Mouse (Mus musculus) MEL (cell line): ENCODE results near the gene Clec1a. TPM values are rescaled to one million over a fixed set of nuclear protein-coding genes. Genes with fewer than 3 reads are reported as not detected.

Experiments used
- DNase-seq: peaks from one replicate; pipeline ENCODE4 v3.0.0; 2011; ENCODE audit warnings: low read depth, low spot score
- H3K27ac ChIP-seq: 2 replicates; pipeline ENCODE4 v1.5.1; 2012; ENCODE audit warnings: low read depth, mild to moderate bottlenecking, control low read depth, low read length, moderate library complexity; ENCODE audit not compliant: control insufficient read depth
- H3K27me3 ChIP-seq, 2 experiments: fragments of 150-350 bp in 1 of 2; sonication (generic) in 1 of 2; 2 replicates each; pipeline ENCODE4 v1.6.1; 2012; ENCODE audit warnings: low read length in 2 of 2, mild to moderate bottlenecking in 2 of 2, improper control_type of control experiment in 1 of 2, moderate library complexity in 1 of 2; ENCODE audit not compliant: insufficient read depth in 2 of 2, control insufficient read depth in 1 of 2
- H3K36me3 ChIP-seq, 2 experiments: 2 replicates each; pipeline ENCODE4 v1.6.1; 2012 to 2014; ENCODE audit warnings: low read length in 2 of 2, improper control_type of control experiment in 1 of 2, inconsistent platforms in 1 of 2, mild to moderate bottlenecking in 1 of 2; ENCODE audit not compliant: insufficient read depth in 2 of 2, control insufficient read depth in 1 of 2
- H3K4me1 ChIP-seq, 2 experiments: fragments of 150-350 bp in 1 of 2; sonication (generic) in 1 of 2; 2 replicates each; pipeline ENCODE4 v1.6.1; 2012; ENCODE audit warnings: low read length in 2 of 2, improper control_type of control experiment in 1 of 2, mild to moderate bottlenecking in 1 of 2; ENCODE audit not compliant: insufficient read depth in 2 of 2, control insufficient read depth in 1 of 2
- H3K4me3 ChIP-seq, 2 experiments: fragments of 150-350 bp in 1 of 2; sonication (generic) in 1 of 2; 2 replicates each; pipeline ENCODE4 v1.5.1; 2012; ENCODE audit warnings: low read depth in 2 of 2, low read length in 2 of 2, mild to moderate bottlenecking in 2 of 2, moderate library complexity in 2 of 2, control low read depth in 1 of 2, improper control_type of control experiment in 1 of 2; ENCODE audit not compliant: control insufficient read depth in 1 of 2, insufficient read depth in 1 of 2
- H3K79me2 ChIP-seq: 2 replicates; pipeline ENCODE4 v1.6.1; 2012; ENCODE audit warnings: mild to moderate bottlenecking, low read length, moderate library complexity; ENCODE audit not compliant: control insufficient read depth, poor library complexity, insufficient read depth
- H3K9ac ChIP-seq: 2 replicates; pipeline ENCODE4 v1.6.1; 2012; ENCODE audit warnings: low read depth, mild to moderate bottlenecking, control low read depth, low read length, moderate library complexity; ENCODE audit not compliant: control insufficient read depth, poor library complexity, severe bottlenecking
- H3K9me3 ChIP-seq: fragments of 150-350 bp; sonication (generic); replicated peaks from 2 replicates; pipeline ENCODE4 v1.6.1; 2012; ENCODE audit warnings: mild to moderate bottlenecking, low read length, improper control_type of control experiment, moderate library complexity; ENCODE audit not compliant: insufficient read depth
- BHLHE40 ChIP-seq: IDR thresholded peaks from 2 replicates; pipeline ENCODE4 v1.6.1; 2012; ENCODE audit warnings: low read depth, mild to moderate bottlenecking, inconsistent platforms, low read length, improper control_type of control experiment, borderline replicate concordance
- CHD1 ChIP-seq: IDR thresholded peaks from 2 replicates; pipeline ENCODE4 v1.6.1; 2012; ENCODE audit warnings: low read depth, mild to moderate bottlenecking, inconsistent platforms, low read length, improper control_type of control experiment
- ELF1 ChIP-seq: IDR thresholded peaks from 2 replicates; pipeline ENCODE4 v1.6.1; 2014; ENCODE audit warnings: low read depth, mild to moderate bottlenecking, inconsistent platforms, low read length, improper control_type of control experiment, moderate library complexity
- EP300 ChIP-seq, 2 experiments: IDR thresholded peaks; 2 replicates each; pipeline ENCODE4 v1.6.1; 2011; ENCODE audit warnings: improper control_type of control experiment in 2 of 2, low read length in 2 of 2, low read depth in 1 of 2, mild to moderate bottlenecking in 1 of 2
- ETS1 ChIP-seq: IDR thresholded peaks from 2 replicates; pipeline ENCODE4 v1.6.1; 2012; ENCODE audit warnings: low read depth, mild to moderate bottlenecking, inconsistent platforms, low read length, improper control_type of control experiment, moderate library complexity
- GABPA ChIP-seq: IDR thresholded peaks from 2 replicates; pipeline ENCODE4 v1.6.1; 2012; ENCODE audit warnings: low read depth, mild to moderate bottlenecking, inconsistent platforms, low read length, improper control_type of control experiment, moderate library complexity
- GATA1 ChIP-seq: IDR thresholded peaks from 2 replicates; pipeline ENCODE4 v1.6.1; 2011; ENCODE audit warnings: low read depth, low read length, improper control_type of control experiment
- HCFC1 ChIP-seq: IDR thresholded peaks from 2 replicates; pipeline ENCODE4 v1.6.1; 2012; ENCODE audit warnings: low read depth, mild to moderate bottlenecking, inconsistent platforms, low read length, improper control_type of control experiment, moderate library complexity
- KAT2A ChIP-seq: conservative IDR thresholded peaks from 2 replicates; pipeline ENCODE4 v1.6.1; 2012; ENCODE audit warnings: low read depth, low read length, improper control_type of control experiment, inconsistent platforms
- MAFK ChIP-seq: IDR thresholded peaks from 2 replicates; pipeline ENCODE4 v1.6.1; 2011; ENCODE audit warnings: low read depth, mild to moderate bottlenecking, low read length, improper control_type of control experiment, borderline replicate concordance
- MAX ChIP-seq: IDR thresholded peaks from 2 replicates; pipeline ENCODE4 v1.6.1; 2011; ENCODE audit warnings: low read length, improper control_type of control experiment
- MXI1 ChIP-seq: IDR thresholded peaks from 2 replicates; pipeline ENCODE4 v1.6.1; 2011; ENCODE audit warnings: mild to moderate bottlenecking, low read depth, low read length, improper control_type of control experiment
- MYC ChIP-seq: IDR thresholded peaks from 2 replicates; pipeline ENCODE4 v1.6.1; 2011; ENCODE audit warnings: low read depth, mild to moderate bottlenecking, low read length, improper control_type of control experiment, moderate library complexity
- NELFE ChIP-seq: IDR thresholded peaks from 2 replicates; pipeline ENCODE4 v1.6.1; 2011; ENCODE audit warnings: low read depth, low read length, improper control_type of control experiment
- POLR2A ChIP-seq, 2 experiments: IDR thresholded peaks; 2 replicates each; pipeline ENCODE4 v1.6.1; 2011 to 2012; ENCODE audit warnings: low read length in 2 of 2, mild to moderate bottlenecking in 2 of 2, control low read depth in 1 of 2, improper control_type of control experiment in 1 of 2, low read depth in 1 of 2, moderate library complexity in 1 of 2; ENCODE audit not compliant: control insufficient read depth in 1 of 2, insufficient read depth in 1 of 2, poor library complexity in 1 of 2
- POLR2AphosphoS2 ChIP-seq: IDR thresholded peaks from 2 replicates; pipeline ENCODE4 v1.6.1; 2011; ENCODE audit warnings: low read length, improper control_type of control experiment
- POLR2AphosphoS5 ChIP-seq: IDR thresholded peaks from 2 replicates; pipeline ENCODE4 v1.6.1; 2012; ENCODE audit warnings: low read depth, borderline replicate concordance, mild to moderate bottlenecking, inconsistent platforms, low read length, moderate library complexity, mixed read lengths
- RAD21 ChIP-seq: IDR thresholded peaks from 2 replicates; pipeline ENCODE4 v1.6.1; 2011; ENCODE audit warnings: mild to moderate bottlenecking, low read depth, low read length, improper control_type of control experiment
- RCOR1 ChIP-seq: IDR thresholded peaks from 2 replicates; pipeline ENCODE4 v1.6.1; 2012; ENCODE audit warnings: low read depth, mild to moderate bottlenecking, inconsistent platforms, low read length, improper control_type of control experiment
- SIN3A ChIP-seq: IDR thresholded peaks from 2 replicates; pipeline ENCODE4 v1.6.1; 2012; ENCODE audit warnings: low read length, improper control_type of control experiment, inconsistent platforms
- TAL1 ChIP-seq: IDR thresholded peaks from 2 replicates; pipeline ENCODE4 v1.6.1; 2012; ENCODE audit warnings: mild to moderate bottlenecking, inconsistent platforms, low read length, moderate library complexity, mixed read lengths
- TCF12 ChIP-seq: IDR thresholded peaks from 2 replicates; pipeline ENCODE4 v1.6.1; 2014; ENCODE audit warnings: low read depth, mild to moderate bottlenecking, inconsistent platforms, low read length, improper control_type of control experiment, moderate library complexity
- USF1 ChIP-seq: IDR thresholded peaks from 2 replicates; pipeline ENCODE4 v1.6.1; 2014; ENCODE audit warnings: low read depth, mild to moderate bottlenecking, inconsistent platforms, low read length, improper control_type of control experiment, moderate library complexity
- USF2 ChIP-seq, 2 experiments: IDR thresholded peaks; 2 replicates each; pipeline ENCODE4 v1.6.1; 2011 to 2012; ENCODE audit warnings: improper control_type of control experiment in 2 of 2, low read length in 2 of 2, borderline replicate concordance in 1 of 2, inconsistent platforms in 1 of 2, low read depth in 1 of 2, mild to moderate bottlenecking in 1 of 2; ENCODE audit not compliant: insufficient read depth in 1 of 2
- ZC3H11A ChIP-seq: IDR thresholded peaks from 2 replicates; pipeline ENCODE4 v1.6.1; 2012; ENCODE audit warnings: low read depth, mild to moderate bottlenecking, inconsistent platforms, low read length, improper control_type of control experiment
- ZMIZ1 ChIP-seq: IDR thresholded peaks from 2 replicates; pipeline ENCODE4 v1.6.1; 2012; ENCODE audit warnings: low read depth, mild to moderate bottlenecking, inconsistent platforms, low read length, improper control_type of control experiment, moderate library complexity
- ZNF384 ChIP-seq: IDR thresholded peaks from 2 replicates; pipeline ENCODE4 v1.6.1; 2012; ENCODE audit warnings: low read depth, mild to moderate bottlenecking, inconsistent platforms, low read length, improper control_type of control experiment
- polyA plus RNA-seq, 2 experiments: library from polyadenylated mRNA; stranded (reverse) in 1 of 2; unstranded in 1 of 2; fragments of >175 nt in 1 of 2; fragments of >200 nt in 1 of 2; gene quantifications; 2 replicates each; pipeline versions ENCODE4 v1.2.1 to v1.2.4; 2012; ENCODE audit warnings: low replicate concordance in 2 of 2, low read depth in 1 of 2; ENCODE audit not compliant: insufficient read length in 2 of 2, insufficient read depth in 1 of 2, missing spikeins in 1 of 2
- total RNA-seq: library from RNA; depleted of rRNA; stranded (reverse); fragments of 300-350 nt; gene quantifications from 2 replicates; pipeline ENCODE4 v1.2.3, GENCODE M21; 2012

Clec1a gene
- total and polyA plus RNA-seq, 3 experiments: not detected

- TF ChIP-seq KAT2A (no peak), POLR2AphosphoS5 (no peak), CHD1 (no peak), MAFK (no peak)
- no peak overlapping the region for H3K27ac ChIP-seq
- H3K4me3 ChIP-seq: no peak overlapping the region
- peaks cover 2 to 6% of the 10 kb centered on the region in 2 experiments; a peak in 3 of 4 replicates for H3K27me3 ChIP-seq
- no peaks in the 10 kb centered on the region for H3K4me1 ChIP-seq
- H3K9me3 ChIP-seq: no peaks in the 10 kb centered on the region
- no peaks in the 10 kb centered on the region for H3K36me3 ChIP-seq
- no peak overlapping the region for H3K9ac ChIP-seq
- H3K79me2 ChIP-seq: no peaks in the 10 kb centered on the region
- peak; percentile 30 for DNase-seq
Measured at GRCm38 (mm10) chr6:129434239-129434638, 17.6 kb downstream of the Clec1a start.

- no peak overlapping the region for H3K4me3 ChIP-seq
- no peaks in the 10 kb centered on the region for H3K9me3 ChIP-seq
- H3K4me1 ChIP-seq: peaks cover 0 to 3% of the 10 kb centered on the region in 2 experiments; a peak in 1 of 4 replicates
- no peaks in the 10 kb centered on the region; a peak in 1 of 4 replicates for H3K36me3 ChIP-seq
- H3K27ac ChIP-seq: no peak overlapping the region
- H3K79me2 ChIP-seq: no peaks in the 10 kb centered on the region
- DNase-seq: no peak
- TF ChIP-seq GATA1 (no peak), POLR2A (IDR thresholded peaks at IDR 0.05; ENCODE audit: control insufficient read depth in 1 of 2, insufficient read depth in 1 of 2, low read depth in 1 of 2, low read length in 2 of 2, poor library complexity in 1 of 2) (no peak)
- no peak overlapping the region for H3K9ac ChIP-seq
- H3K27me3 ChIP-seq: peaks cover 0 to 2% of the 10 kb centered on the region in 2 experiments; a peak in 2 of 4 replicates
Measured at GRCm38 (mm10) chr6:129427281-129427680, 24.5 kb downstream of the Clec1a start.

GRCm38 (mm10) chr6:129425812-129426211 lies 26.0 kb downstream of the Clec1a start:
- no peaks in the 10 kb centered on the region; a peak in 1 of 4 replicates for H3K36me3 ChIP-seq
- H3K27ac ChIP-seq: no peak overlapping the region
- no peaks in the 10 kb centered on the region for H3K79me2 ChIP-seq
- H3K9me3 ChIP-seq: no peaks in the 10 kb centered on the region
- peak; percentile 15 for DNase-seq
- H3K4me1 ChIP-seq: peaks cover 0 to 3% of the 10 kb centered on the region in 2 experiments; a peak in 1 of 4 replicates
- H3K27me3 ChIP-seq: peaks cover 0 to 4% of the 10 kb centered on the region in 2 experiments; a peak in 1 of 4 replicates
- H3K4me3 ChIP-seq: no peak overlapping the region
- H3K9ac ChIP-seq: no peak overlapping the region
- no peak for TF ChIP-seq GABPA
- no peak for TF ChIP-seq MXI1
- TF ChIP-seq BHLHE40: peak; percentile 43; the same call in 1 of the 2 replicates
- no peak for TF ChIP-seq ZNF384
- TF ChIP-seq ETS1: no peak
- TF ChIP-seq POLR2AphosphoS2: no peak
- no peak for TF ChIP-seq RAD21
- no peak for TF ChIP-seq HCFC1
- TF ChIP-seq ZC3H11A: no peak
- no peak for TF ChIP-seq SIN3A
- TF ChIP-seq CHD1: no peak
- TF ChIP-seq EP300 (IDR thresholded peaks at IDR 0.05; ENCODE audit: low read depth in 1 of 2, low read length in 2 of 2): peak; percentile 16 to 32; a peak in 2 of 4 replicates
- no peak for TF ChIP-seq USF1
- no peak for TF ChIP-seq USF2 (IDR thresholded peaks at IDR 0.05; ENCODE audit: borderline replicate concordance in 1 of 2, insufficient read depth in 1 of 2, low read depth in 1 of 2, low read length in 2 of 2)
- no peak for TF ChIP-seq MYC
- TF ChIP-seq ELF1: no peak
- TF ChIP-seq TCF12: peak; percentile 10; the same call in 1 of the 2 replicates
- peak; percentile 35 for TF ChIP-seq TAL1
- TF ChIP-seq ZMIZ1: no peak
- no peak for TF ChIP-seq RCOR1
- TF ChIP-seq POLR2A (IDR thresholded peaks at IDR 0.05; ENCODE audit: control insufficient read depth in 1 of 2, insufficient read depth in 1 of 2, low read depth in 1 of 2, low read length in 2 of 2, poor library complexity in 1 of 2): no peak
- no peak for TF ChIP-seq NELFE
- TF ChIP-seq MAX: no peak
